Mouse (Mus musculus): ENCODE results near the gene Hhatl. TPM values are rescaled to one million over a fixed set of nuclear protein-coding genes. Genes with fewer than 3 reads are reported as not detected.
A peak's percentile ranks its signal among the peaks of the same experiment; 100 is the strongest.

Gene Hhatl
- polyA plus RNA-seq, 1 experiment from 2014 or later, result 18.3 TPM

- H3K9ac ChIP-seq, result peak overlapping the region; percentile 96
- peak overlapping the region; percentile 96 for H3K27ac ChIP-seq
- H3K36me3 ChIP-seq, result peaks cover 37% of the 10 kb centered on the region
- ATAC-seq (replicated peaks; ENCODE audit: insufficient number of reproducible peaks, insufficient read depth, low FRiP score, low read depth), result no peak
- no peaks in the 10 kb centered on the region for H3K27me3 ChIP-seq
- no peaks in the 10 kb centered on the region for H3K9me3 ChIP-seq (replicated peaks)
- peaks cover 39% of the 10 kb centered on the region for H3K4me1 ChIP-seq (replicated peaks)
- peak overlapping the region; percentile 79 for H3K4me2 ChIP-seq
- H3K4me3 ChIP-seq, result peak overlapping the region; percentile 91
- WGBS, result 54% methylated on average over 10 of the region's 10 CpGs
These were observed 34.2 kb downstream of the Hhatl start for GRCm38 (mm10) chr9:121757835-121758814.

- H3K4me3 ChIP-seq, result no peak overlapping the region
- 38% methylated on average over 3 of the region's 3 CpGs for WGBS
- no peaks in the 10 kb centered on the region for H3K9me3 ChIP-seq (replicated peaks)
- H3K36me3 ChIP-seq, result peaks cover 37% of the 10 kb centered on the region
- no peak overlapping the region for H3K4me2 ChIP-seq
- H3K27me3 ChIP-seq, result no peaks in the 10 kb centered on the region
- H3K27ac ChIP-seq, result no peak overlapping the region
- peaks cover 39% of the 10 kb centered on the region for H3K4me1 ChIP-seq (replicated peaks)
- ATAC-seq (replicated peaks; ENCODE audit: insufficient number of reproducible peaks, insufficient read depth, low FRiP score, low read depth), result no peak
- H3K9ac ChIP-seq, result no peak overlapping the region
These were observed 34.9 kb downstream of the Hhatl start for GRCm38 (mm10) chr9:121757432-121757831.

- Histone ChIP-seq H3K27me3 (no peaks in the 10 kb centered on the region), H3K4me1 (replicated peaks) (peaks cover 33% of the 10 kb centered on the region), H3K9ac (no peak overlapping the region), H3K4me2 (no peak overlapping the region), H3K27ac (no peak overlapping the region), H3K9me3 (replicated peaks) (no peaks in the 10 kb centered on the region), H3K36me3 (peaks cover 43% of the 10 kb centered on the region), H3K4me3 (no peak overlapping the region)
- no peak for ATAC-seq (replicated peaks; ENCODE audit: insufficient number of reproducible peaks, insufficient read depth, low FRiP score, low read depth)
- 80% methylated on average over 3 of the region's 3 CpGs for WGBS
These were observed 35.5 kb downstream of the Hhatl start for GRCm38 (mm10) chr9:121756785-121757184.

GRCm38 (mm10) chr9:121754624-121755023, 37.7 kb downstream of the Hhatl start:
- H3K36me3 ChIP-seq, result peaks cover 65% of the 10 kb centered on the region
- ATAC-seq (replicated peaks; ENCODE audit: insufficient number of reproducible peaks, insufficient read depth, low FRiP score, low read depth), result no peak
- no peak overlapping the region for H3K9ac ChIP-seq
- H3K4me2 ChIP-seq, result no peak overlapping the region
- H3K27me3 ChIP-seq, result no peaks in the 10 kb centered on the region
- no peak overlapping the region for H3K4me3 ChIP-seq
- H3K27ac ChIP-seq, result no peak overlapping the region
- H3K4me1 ChIP-seq (replicated peaks), result peaks cover 18% of the 10 kb centered on the region
- 92% methylated on average over 3 of the region's 3 CpGs for WGBS
- H3K9me3 ChIP-seq (replicated peaks), result no peaks in the 10 kb centered on the region

GRCm38 (mm10) chr9:121752774-121753173, 39.5 kb downstream of the Hhatl start:
- no peak overlapping the region for H3K27ac ChIP-seq
- H3K4me3 ChIP-seq, result no peak overlapping the region
- no peaks in the 10 kb centered on the region for H3K27me3 ChIP-seq
- peaks cover 4% of the 10 kb centered on the region; the same call in 1 of the 2 replicates for H3K4me1 ChIP-seq (replicated peaks)
- no peak overlapping the region for H3K4me2 ChIP-seq
- no peak overlapping the region for H3K9ac ChIP-seq
- no peaks in the 10 kb centered on the region for H3K9me3 ChIP-seq (replicated peaks)
- H3K36me3 ChIP-seq, result peaks cover 83% of the 10 kb centered on the region
- ATAC-seq (replicated peaks; ENCODE audit: insufficient number of reproducible peaks, insufficient read depth, low FRiP score, low read depth), result no peak
- 95% methylated on average over 9 of the region's 9 CpGs for WGBS

- ATAC-seq (replicated peaks; ENCODE audit: insufficient number of reproducible peaks, insufficient read depth, low FRiP score, low read depth), result no peak
- 84% methylated on average over 8 of the region's 8 CpGs for WGBS
These were observed 48.3 kb downstream of the Hhatl start for GRCm38 (mm10) chr9:121744051-121744450.

GRCm38 (mm10) chr9:121741168-121741567, 51.1 kb downstream of the Hhatl start:
- Histone ChIP-seq H3K4me1 (replicated peaks) (no peaks in the 10 kb centered on the region; the same call in 1 of the 2 replicates), H3K27me3 (no peaks in the 10 kb centered on the region), H3K4me2 (no peak overlapping the region), H3K36me3 (peaks cover 56% of the 10 kb centered on the region), H3K9ac (no peak overlapping the region), H3K27ac (no peak overlapping the region), H3K4me3 (no peak overlapping the region), H3K9me3 (replicated peaks) (no peaks in the 10 kb centered on the region)
- WGBS, result 84% methylated on average over 3 of the region's 3 CpGs
- ATAC-seq (replicated peaks; ENCODE audit: insufficient number of reproducible peaks, insufficient read depth, low FRiP score, low read depth), result no peak

More at GRCm38 (mm10) chr9:121744051-121744450, 48.3 kb downstream of the Hhatl start:
- Histone ChIP-seq H3K9me3 (replicated peaks) (no peaks in the 10 kb centered on the region), H3K9ac (no peak overlapping the region), H3K4me1 (replicated peaks) (no peaks in the 10 kb centered on the region; the same call in 1 of the 2 replicates), H3K36me3 (peaks cover 83% of the 10 kb centered on the region), H3K27me3 (no peaks in the 10 kb centered on the region), H3K27ac (no peak overlapping the region), H3K4me3 (no peak overlapping the region), H3K4me2 (no peak overlapping the region)

GRCm38 (mm10) chr9:121740490-121740889, 51.8 kb downstream of the Hhatl start:
- Histone ChIP-seq H3K4me2 (no peak overlapping the region), H3K4me1 (replicated peaks) (no peaks in the 10 kb centered on the region; the same call in 1 of the 2 replicates), H3K9me3 (replicated peaks) (no peaks in the 10 kb centered on the region), H3K27me3 (no peaks in the 10 kb centered on the region), H3K9ac (no peak overlapping the region), H3K4me3 (no peak overlapping the region), H3K36me3 (peaks cover 53% of the 10 kb centered on the region), H3K27ac (no peak overlapping the region)
- 79% methylated on average over 6 of the region's 6 CpGs for WGBS
- no peak for ATAC-seq (replicated peaks; ENCODE audit: insufficient number of reproducible peaks, insufficient read depth, low FRiP score, low read depth)

Other genes with a start within 250 kb of the Hhatl start
- 0.13 and 0.19 TPM in 2 replicates for gene Lyzl4, start 150.4 kb downstream of the Hhatl start, polyA plus RNA-seq (2015; fragmentation: Nextera tagmentation; extraction: Ambion mirVana)
- gene Vipr1, start 149.8 kb downstream of the Hhatl start, polyA plus RNA-seq (2015; fragmentation: Nextera tagmentation; extraction: Ambion mirVana), result 0.33 and 0.43 TPM in 2 replicates
- 5.7 and 6.0 TPM in 2 replicates for gene Sec22c, start 87.0 kb downstream of the Hhatl start, polyA plus RNA-seq (2015; fragmentation: Nextera tagmentation; extraction: Ambion mirVana)
- gene Ss18l2, start 82.2 kb downstream of the Hhatl start, polyA plus RNA-seq (2015; fragmentation: Nextera tagmentation; extraction: Ambion mirVana), result 153 and 193 TPM in 2 replicates
- 43.6 and 46.0 TPM in 2 replicates for gene Nktr, start 73.3 kb downstream of the Hhatl start, polyA plus RNA-seq (2015; fragmentation: Nextera tagmentation; extraction: Ambion mirVana)
- 18.2 and 23.0 TPM in 2 replicates for gene Zfp651, start 33.2 kb downstream of the Hhatl start, polyA plus RNA-seq (2015; fragmentation: Nextera tagmentation; extraction: Ambion mirVana)
- 4.5 and 5.5 TPM in 2 replicates for gene Klhl40, start 14.9 kb downstream of the Hhatl start, polyA plus RNA-seq (2015; fragmentation: Nextera tagmentation; extraction: Ambion mirVana)
- gene Ccdc13, start 47.0 kb upstream of the Hhatl start, polyA plus RNA-seq (2015; fragmentation: Nextera tagmentation; extraction: Ambion mirVana), result 0.23 TPM in 1 of 2 replicates, not detected in the other
- 206 and 251 TPM in 2 replicates for gene Higd1a, start 65.9 kb upstream of the Hhatl start, polyA plus RNA-seq (2015; fragmentation: Nextera tagmentation; extraction: Ambion mirVana)
- gene Ackr2, start 105.8 kb upstream of the Hhatl start, polyA plus RNA-seq (2015; fragmentation: Nextera tagmentation; extraction: Ambion mirVana), result 1.2 and 2.0 TPM in 2 replicates
- gene Cyp8b1, start 123.8 kb upstream of the Hhatl start, polyA plus RNA-seq (2015; fragmentation: Nextera tagmentation; extraction: Ambion mirVana), result not detected in 2 replicates
- 1.2 and 2.2 TPM in 2 replicates for gene Fam198a, start 158.5 kb upstream of the Hhatl start, polyA plus RNA-seq (2015; fragmentation: Nextera tagmentation; extraction: Ambion mirVana)
- gene Pomgnt2, start 204.6 kb upstream of the Hhatl start, polyA plus RNA-seq (2015; fragmentation: Nextera tagmentation; extraction: Ambion mirVana), result 10.9 and 13.0 TPM in 2 replicates